Mouse (Mus musculus) CH12.LX (cell line): ENCODE results near the gene Dppa4. TPM values are rescaled to one million over a fixed set of nuclear protein-coding genes. Genes with fewer than 3 reads are reported as not detected.

Experiments used
- DNase-seq: peaks from one replicate; pipeline ENCODE4 v3.0.0-alpha.2; 2013; ENCODE audit errors: extremely low read depth
- H3K27ac ChIP-seq: 2 replicates; pipeline ENCODE4 v1.5.1; 2012; ENCODE audit warnings: low read depth, mild to moderate bottlenecking, control low read depth, moderate library complexity; ENCODE audit not compliant: insufficient read depth
- H3K27me3 ChIP-seq: replicated peaks from 2 replicates; pipeline ENCODE3; 2012; ENCODE audit warnings: inconsistent platforms
- H3K36me3 ChIP-seq, 2 experiments: replicated peaks in 1 of 2; 2 replicates each; pipeline versions ENCODE3 to v1.6.1; 2012; ENCODE audit warnings: inconsistent platforms in 1 of 2, low read length in 1 of 2, mild to moderate bottlenecking in 1 of 2, mixed read lengths in 1 of 2, moderate library complexity in 1 of 2; ENCODE audit not compliant: control insufficient read depth in 1 of 2, insufficient read depth in 1 of 2
- H3K4me1 ChIP-seq, 2 experiments: 2 replicates each; pipeline ENCODE4 v1.6.1; 2012; ENCODE audit warnings: inconsistent platforms in 1 of 2, moderate library complexity in 1 of 2; ENCODE audit not compliant: insufficient read depth in 2 of 2, control insufficient read depth in 1 of 2
- H3K4me2 ChIP-seq: 2 replicates; pipeline ENCODE4 v1.6.1; 2012; ENCODE audit warnings: low read depth, mild to moderate bottlenecking, control low read depth; ENCODE audit not compliant: poor library complexity, insufficient read depth, severe bottlenecking
- H3K4me3 ChIP-seq, 3 experiments: fragments of 150-350 bp in 1 of 3; sonication (generic) in 1 of 3; replicated peaks in 1 of 3; 2 replicates each; pipeline versions ENCODE3 to v1.5.1; 2011 to 2012; ENCODE audit warnings: low read depth in 2 of 3, low read length in 2 of 3, mild to moderate bottlenecking in 2 of 3, moderate library complexity in 2 of 3, control low read depth in 1 of 3, improper control_type of control experiment in 1 of 3, inconsistent platforms in 1 of 3, mixed read lengths in 1 of 3; ENCODE audit not compliant: poor library complexity in 1 of 3
- H3K79me2 ChIP-seq: replicated peaks from 2 replicates; pipeline ENCODE4 v1.6.1; 2012; ENCODE audit warnings: mild to moderate bottlenecking, moderate library complexity; ENCODE audit not compliant: control insufficient read depth, poor library complexity, insufficient read depth, severe bottlenecking; ENCODE audit errors: extremely low read depth
- H3K9ac ChIP-seq: 2 replicates; pipeline ENCODE4 v1.6.1; 2012; ENCODE audit warnings: low read depth, mild to moderate bottlenecking, control low read depth, moderate library complexity; ENCODE audit not compliant: insufficient read depth
- H3K9me3 ChIP-seq: replicated peaks from 2 replicates; pipeline ENCODE3; 2012; ENCODE audit warnings: low read length, inconsistent platforms, mixed read lengths
- BHLHE40 ChIP-seq: IDR thresholded peaks from 2 replicates; pipeline ENCODE4 v1.6.1; 2011; ENCODE audit warnings: mild to moderate bottlenecking, low read depth, low read length, improper control_type of control experiment
- CTCF ChIP-seq, 2 experiments: IDR thresholded peaks in 1 of 2; conservative IDR thresholded peaks in 1 of 2; 2 replicates each; pipeline ENCODE4 v1.5.1; 2011 to 2012; ENCODE audit warnings: low read depth in 2 of 2, low read length in 2 of 2, improper control_type of control experiment in 1 of 2, inconsistent platforms in 1 of 2, mild to moderate bottlenecking in 1 of 2, moderate library complexity in 1 of 2
- ELF1 ChIP-seq: IDR thresholded peaks from 2 replicates; pipeline ENCODE4 v1.6.1; 2014; ENCODE audit warnings: low read depth, mild to moderate bottlenecking, inconsistent platforms, low read length, improper control_type of control experiment
- ETS1 ChIP-seq: conservative IDR thresholded peaks from 2 replicates; pipeline ENCODE4 v1.6.1; 2012; ENCODE audit warnings: low read depth, mild to moderate bottlenecking, inconsistent platforms, low read length, improper control_type of control experiment, moderate library complexity
- HCFC1 ChIP-seq: IDR thresholded peaks from 2 replicates; pipeline ENCODE4 v1.6.1; 2012; ENCODE audit warnings: low read depth, mild to moderate bottlenecking, inconsistent platforms, low read length, improper control_type of control experiment
- JUND ChIP-seq: conservative IDR thresholded peaks from 2 replicates; pipeline ENCODE4 v1.6.1; 2011; ENCODE audit warnings: low read depth, low read length, improper control_type of control experiment
- KAT2A ChIP-seq: IDR thresholded peaks from 2 replicates; pipeline ENCODE4 v1.6.1; 2012; ENCODE audit warnings: low read length, improper control_type of control experiment, inconsistent platforms; ENCODE audit not compliant: insufficient replicate concordance
- MAFK ChIP-seq: IDR thresholded peaks from 2 replicates; pipeline ENCODE4 v1.6.1; 2011; ENCODE audit warnings: low read length, improper control_type of control experiment; ENCODE audit not compliant: insufficient replicate concordance
- MAZ ChIP-seq: IDR thresholded peaks from 2 replicates; pipeline ENCODE4 v1.6.1; 2012; ENCODE audit warnings: low read depth, mild to moderate bottlenecking, inconsistent platforms, low read length, improper control_type of control experiment, moderate library complexity
- MXI1 ChIP-seq: IDR thresholded peaks from 2 replicates; pipeline ENCODE4 v1.6.1; 2011; ENCODE audit warnings: mild to moderate bottlenecking, low read depth, low read length, improper control_type of control experiment
- MYC ChIP-seq: IDR thresholded peaks from 2 replicates; pipeline ENCODE4 v1.6.1; 2011; ENCODE audit warnings: low read depth, mild to moderate bottlenecking, improper control_type of control experiment, low read length
- NELFE ChIP-seq: IDR thresholded peaks from 2 replicates; pipeline ENCODE4 v1.6.1; 2011; ENCODE audit warnings: low read depth, low read length, improper control_type of control experiment
- NRF1 ChIP-seq: IDR thresholded peaks from 2 replicates; pipeline ENCODE4 v1.6.1; 2014; ENCODE audit warnings: low read depth, mild to moderate bottlenecking, inconsistent platforms, low read length, improper control_type of control experiment, moderate library complexity
- POLR2A ChIP-seq: IDR thresholded peaks from 2 replicates; pipeline ENCODE4 v1.6.1; 2011; ENCODE audit warnings: low read depth, mild to moderate bottlenecking, improper control_type of control experiment, low read length
- RAD21 ChIP-seq: IDR thresholded peaks from 2 replicates; pipeline ENCODE4 v1.6.1; 2011; ENCODE audit warnings: low read depth, mild to moderate bottlenecking, low read length, improper control_type of control experiment, moderate library complexity
- SIN3A ChIP-seq: IDR thresholded peaks from 2 replicates; pipeline ENCODE4 v1.6.1; 2012; ENCODE audit warnings: low read length, improper control_type of control experiment, inconsistent platforms
- TBP ChIP-seq: conservative IDR thresholded peaks from 2 replicates; pipeline ENCODE4 v1.6.1; 2011; ENCODE audit warnings: low read depth, low read length, improper control_type of control experiment
- TCF12 ChIP-seq: IDR thresholded peaks from 2 replicates; pipeline ENCODE4 v1.6.1; 2014; ENCODE audit warnings: low read depth, mild to moderate bottlenecking, inconsistent platforms, low read length, improper control_type of control experiment
- UBTF ChIP-seq: IDR thresholded peaks from 2 replicates; pipeline ENCODE4 v1.6.1; 2012; ENCODE audit warnings: low read depth, mild to moderate bottlenecking, inconsistent platforms, low read length, improper control_type of control experiment, moderate library complexity
- USF1 ChIP-seq: IDR thresholded peaks from 2 replicates; pipeline ENCODE4 v1.6.1; 2014; ENCODE audit warnings: low read depth, mild to moderate bottlenecking, inconsistent platforms, low read length, improper control_type of control experiment
- ZMIZ1 ChIP-seq: IDR thresholded peaks from 2 replicates; pipeline ENCODE4 v1.6.1; 2012; ENCODE audit warnings: low read depth, mild to moderate bottlenecking, inconsistent platforms, low read length, improper control_type of control experiment
- ZNF384 ChIP-seq: IDR thresholded peaks from 2 replicates; pipeline ENCODE4 v1.6.1; 2012; ENCODE audit warnings: low read depth, low read length, improper control_type of control experiment, inconsistent platforms
- dilution Hi-C: fragments of 300-500 bp; cut with MboI; formaldehyde crosslinking; loops from 2 replicates; pipeline ENCODE4 v1.14.3; 2020; ENCODE audit warnings: low sequenced_read_pairs; ENCODE audit not compliant: extremely low pct_unique_long_range_greater_than_20kb, extremely low pct_ligation_motif_present
- in situ Hi-C: fragments of 300-500 bp; cut with MboI; formaldehyde crosslinking; loops from 3 replicates; pipeline ENCODE4 v1.14.3; 2019; ENCODE audit warnings: low sequenced_read_pairs, low pct_ligation_motif_present, low pct_unique_long_range_greater_than_20kb, mixed read lengths
- polyA plus RNA-seq: library from polyadenylated mRNA; unstranded; fragments of >175 nt; gene quantifications from 2 replicates; pipeline ENCODE4 v1.2.1, GENCODE M21; 2012; ENCODE audit warnings: low read depth; ENCODE audit not compliant: insufficient read length
- total RNA-seq, 2 experiments: library from RNA; depleted of rRNA; stranded (reverse); fragments of 300-350 nt in 1 of 2; fragments of >200 nt in 1 of 2; gene quantifications; 2 replicates each; pipeline ENCODE4 v1.2.3; 2012 to 2014

Gene Dppa4
- total and polyA plus RNA-seq, 3 experiments: not detected

DNA sequence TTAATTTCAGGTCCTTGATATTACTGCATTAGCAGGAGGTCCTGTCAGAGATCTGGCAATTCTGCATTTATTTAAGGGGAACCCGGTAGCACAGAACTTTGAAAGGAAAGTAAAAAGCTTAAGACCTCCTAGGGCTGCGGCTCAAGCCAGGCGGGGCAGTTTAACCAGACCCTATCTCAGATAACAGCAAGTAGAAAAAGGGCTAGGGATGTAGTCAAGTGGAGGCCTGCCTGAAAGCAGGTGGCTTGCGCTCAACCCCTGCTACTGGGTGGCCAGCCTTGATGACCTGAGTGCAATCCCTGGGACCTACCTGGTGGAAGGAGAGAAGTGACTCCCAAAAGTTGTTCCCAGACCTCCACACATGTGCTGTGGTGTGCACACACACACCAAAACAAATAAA is 6.6 kb upstream of the Dppa4 start:
- DNase-seq: no peak
- Histone ChIP-seq H3K4me1 (no peaks in the 10 kb centered on the region), H3K4me3 (no peak overlapping the region), H3K9me3 (peaks cover 68% of the 10 kb centered on the region), H3K36me3 (no peaks in the 10 kb centered on the region), H3K9ac (no peak overlapping the region), H3K4me2 (no peak overlapping the region), H3K27ac (no peak overlapping the region), H3K79me2 (no peaks in the 10 kb centered on the region), H3K27me3 (no peaks in the 10 kb centered on the region)
- dilution Hi-C loops: no loop called here
- in situ Hi-C loops: no loop called here
- no peak for TF ChIP-seq JUND
- no peak for TF ChIP-seq ELF1
- TF ChIP-seq USF1: no peak
- no peak for TF ChIP-seq BHLHE40
- TF ChIP-seq CTCF (conservative IDR thresholded peaks at IDR 0.05 in 1 of 2, IDR thresholded peaks at IDR 0.05 in 1 of 2; ENCODE audit: low read depth in 2 of 2, low read length in 2 of 2): no peak
- no peak for TF ChIP-seq MXI1
- no peak for TF ChIP-seq SIN3A
- TF ChIP-seq MYC: no peak
- no peak for TF ChIP-seq HCFC1

DNA sequence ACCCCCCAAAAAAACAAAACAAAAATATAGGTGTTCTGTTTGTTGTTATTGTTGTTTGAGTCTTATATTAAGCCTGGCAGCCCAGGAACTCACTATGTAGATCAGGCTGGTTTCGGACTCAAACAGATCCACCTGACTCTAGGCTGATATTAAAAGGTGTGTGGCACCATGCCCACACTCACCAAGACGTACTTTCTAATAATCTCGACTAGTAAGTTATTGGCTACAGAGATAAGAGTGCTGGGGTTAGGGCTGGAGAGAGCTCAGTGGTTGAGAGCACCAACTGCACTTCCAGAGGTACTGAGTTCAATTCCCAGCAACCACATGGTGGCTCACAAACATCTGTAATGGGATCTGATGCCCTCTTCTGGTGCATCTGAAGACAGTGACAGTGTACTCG is 2.6 kb upstream of the Dppa4 start:
- no peak for DNase-seq
- Histone ChIP-seq H3K27me3 (no peaks in the 10 kb centered on the region), H3K9me3 (peaks cover 61% of the 10 kb centered on the region), H3K79me2 (no peaks in the 10 kb centered on the region), H3K9ac (no peak overlapping the region), H3K27ac (no peak overlapping the region), H3K4me3 (no peak overlapping the region), H3K36me3 (no peaks in the 10 kb centered on the region), H3K4me2 (no peak overlapping the region), H3K4me1 (no peaks in the 10 kb centered on the region)
- dilution Hi-C loops: no loop called here
- in situ Hi-C loops: no loop called here
- TF ChIP-seq NELFE (no peak), MAFK (no peak)

DNA sequence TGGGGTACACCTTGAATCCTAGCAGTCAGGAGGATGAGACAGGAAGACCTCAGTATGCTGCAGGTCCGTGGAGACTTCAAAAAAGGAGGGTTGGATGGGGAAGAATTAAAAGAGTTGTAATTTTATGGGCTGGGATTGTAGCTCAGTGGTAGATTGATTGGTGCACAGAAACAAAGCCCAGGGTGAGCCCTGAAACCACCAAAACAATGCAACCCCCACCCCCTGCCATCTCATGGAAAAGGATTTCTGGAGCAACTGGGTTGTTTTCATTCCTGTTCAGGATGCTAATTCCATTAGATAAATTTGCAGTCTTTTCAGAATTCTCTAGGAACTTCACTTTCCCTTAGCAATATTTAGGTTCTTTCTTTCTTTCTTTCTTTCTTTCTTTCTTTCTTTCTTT is 732 bp upstream of the Dppa4 start:
- Histone ChIP-seq H3K9ac (no peak overlapping the region), H3K36me3 (no peaks in the 10 kb centered on the region), H3K27ac (no peak overlapping the region), H3K4me3 (no peak overlapping the region), H3K4me1 (no peaks in the 10 kb centered on the region), H3K9me3 (peaks cover 51% of the 10 kb centered on the region), H3K27me3 (no peaks in the 10 kb centered on the region), H3K4me2 (no peak overlapping the region), H3K79me2 (no peaks in the 10 kb centered on the region)
- dilution Hi-C loops: no loop called here
- no peak for DNase-seq
- TF ChIP-seq UBTF (no peak), KAT2A (no peak), MAZ (no peak), MXI1 (no peak), RAD21 (no peak), ZNF384 (no peak), ZMIZ1 (no peak), NRF1 (no peak), ETS1 (no peak), CTCF (conservative IDR thresholded peaks at IDR 0.05 in 1 of 2, IDR thresholded peaks at IDR 0.05 in 1 of 2; ENCODE audit: low read depth in 2 of 2, low read length in 2 of 2) (no peak), TBP (no peak), TCF12 (no peak), USF1 (no peak), HCFC1 (no peak), POLR2A (no peak)
- in situ Hi-C loops: no loop called here
